Mouse (Mus musculus) cortical plate, adult 2 months (tissue): Measurements from ENCODE around the gene Nrros.

ENCODE experiments used
- CTCF ChIP-seq: fragments of 200-500 bp; IDR thresholded peaks from 2 replicates; pipeline ENCODE4 v1.5.1; 2011; ENCODE audit warnings: mild to moderate bottlenecking, control low read depth, low read length; ENCODE audit not compliant: insufficient read depth; ENCODE audit errors: extremely low read depth
- POLR2A ChIP-seq: fragments of 200-500 bp; IDR thresholded peaks from 2 replicates; pipeline ENCODE4 v1.6.1; 2011; ENCODE audit warnings: mild to moderate bottlenecking, low read length, control low read depth; ENCODE audit not compliant: insufficient read depth; ENCODE audit errors: extremely low read depth

GRCm38 (mm10) chr16:32124020-32124419 is 41.4 kb downstream of the Nrros start:
- TF ChIP-seq CTCF: no peak
- TF ChIP-seq POLR2A: no peak
